Mouse (Mus musculus): Measurements from ENCODE around the gene Ncl.

The Ncl gene

DNA sequence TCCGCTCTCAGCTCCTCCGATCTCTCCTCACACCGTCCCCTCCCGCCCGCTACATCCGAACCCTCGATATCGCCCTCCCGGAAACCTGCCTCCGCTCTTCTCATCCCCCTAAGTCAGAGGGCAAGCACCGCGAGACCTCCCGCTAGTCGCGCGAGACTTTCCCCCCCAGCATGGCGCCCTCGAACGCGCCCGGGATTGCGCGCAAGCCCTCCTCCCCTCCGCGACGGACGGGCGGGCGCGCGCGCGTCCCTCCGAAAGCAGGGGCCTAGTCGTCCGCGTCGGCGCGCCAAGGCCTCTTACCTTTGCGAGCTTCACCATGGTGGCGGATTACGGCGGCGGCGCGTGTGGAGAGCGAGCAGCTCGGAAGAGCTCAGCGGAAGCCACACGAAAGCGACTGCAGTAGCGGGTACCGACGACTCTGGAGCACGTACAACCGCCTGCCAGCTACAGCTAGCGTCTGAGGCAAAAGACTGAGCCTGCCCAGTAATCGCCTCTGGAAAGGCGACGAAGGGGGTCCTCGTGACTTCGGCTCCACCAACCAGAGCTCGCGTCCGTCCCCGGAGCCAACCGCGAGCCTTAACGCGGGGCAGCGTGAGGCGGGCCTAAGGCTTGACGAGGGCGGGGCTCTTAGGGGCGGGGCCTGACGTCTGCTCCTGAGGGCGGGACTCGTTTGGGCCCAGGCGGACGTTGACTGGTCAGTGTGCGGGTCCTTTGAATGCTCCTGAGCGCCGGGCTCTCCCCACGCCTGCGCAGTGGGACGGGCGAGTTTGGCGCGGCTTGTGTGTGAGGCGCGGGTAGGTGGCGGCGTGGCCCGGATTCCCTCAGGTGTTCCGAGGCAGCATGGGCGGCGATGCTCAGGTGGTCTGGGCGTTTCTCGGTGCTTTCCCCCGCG lies at the start of gene Ncl:
TSS of gene Ncl (minus strand) at position 495 of the 892 bp plus-strand sequence.
- peak; percentile 98 to 99 for DNase-seq (ENCODE audit: low spot score in 2 of 2)

DNA sequence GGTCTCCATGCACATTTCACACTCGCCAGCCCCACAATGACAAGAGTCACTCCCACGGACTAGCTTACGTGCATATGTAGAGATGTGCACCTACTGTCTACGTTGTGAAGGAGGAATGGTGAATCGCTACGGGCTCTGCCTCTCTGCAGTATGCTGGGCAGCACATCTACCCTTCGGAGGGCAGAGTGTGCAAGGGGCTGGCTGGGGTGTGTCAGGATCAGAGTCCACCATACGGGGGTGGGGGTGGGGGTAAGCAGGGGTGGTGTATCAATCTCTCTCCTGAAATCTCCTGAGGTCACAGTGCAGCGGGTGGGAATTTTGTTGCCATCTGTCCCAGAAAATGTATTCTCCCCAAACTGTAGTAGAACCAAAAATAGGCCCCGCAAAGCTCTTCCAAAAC lies 49.3 kb upstream of the Ncl start:
- DNase-seq (ENCODE audit: low spot score in 2 of 2) = no peak

DNA sequence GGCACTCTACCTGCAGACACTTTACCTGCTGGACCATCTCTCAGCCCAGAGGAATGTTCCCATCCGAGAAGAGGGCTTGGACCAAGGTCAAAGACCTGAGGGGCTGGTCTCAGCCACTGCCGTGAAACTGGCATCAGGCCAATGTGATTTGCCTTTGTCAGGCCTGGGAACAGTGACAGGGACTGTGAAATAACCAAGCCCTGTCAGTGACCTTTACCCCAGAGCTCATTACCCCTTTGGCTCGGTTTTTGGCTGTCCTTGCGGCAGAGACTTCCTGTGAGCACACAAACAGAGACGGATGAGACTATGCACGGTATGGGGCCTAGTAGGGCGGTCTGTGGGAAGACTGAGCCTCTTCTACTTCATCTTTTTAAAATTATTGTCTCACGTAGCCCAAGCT lies 47.7 kb upstream of the Ncl start:
- DNase-seq (ENCODE audit: low spot score in 2 of 2) = peak; percentile 26 to 47

DNA sequence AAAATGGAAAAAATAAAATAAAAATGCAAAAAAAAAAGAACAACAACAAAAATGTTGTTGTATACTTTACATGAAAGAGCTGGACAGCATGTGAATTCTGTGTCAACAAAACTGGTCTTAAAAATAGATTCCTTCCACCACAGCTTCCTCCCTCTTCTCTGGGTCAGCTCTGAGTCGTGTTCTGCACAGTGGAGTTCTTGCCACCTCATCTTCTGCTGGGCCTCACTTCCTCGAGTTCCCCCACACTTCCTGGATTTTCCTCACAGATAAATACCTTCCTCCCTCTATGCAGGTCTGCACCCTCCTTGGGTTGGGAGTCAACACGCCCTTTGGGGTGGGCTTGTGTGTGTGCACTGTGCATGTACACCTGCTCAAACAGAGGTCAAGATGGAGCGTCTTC lies 47.1 kb upstream of the Ncl start:
- peak in 1 of 2 experiments; percentile 35 for DNase-seq (ENCODE audit: low spot score in 2 of 2)

DNA sequence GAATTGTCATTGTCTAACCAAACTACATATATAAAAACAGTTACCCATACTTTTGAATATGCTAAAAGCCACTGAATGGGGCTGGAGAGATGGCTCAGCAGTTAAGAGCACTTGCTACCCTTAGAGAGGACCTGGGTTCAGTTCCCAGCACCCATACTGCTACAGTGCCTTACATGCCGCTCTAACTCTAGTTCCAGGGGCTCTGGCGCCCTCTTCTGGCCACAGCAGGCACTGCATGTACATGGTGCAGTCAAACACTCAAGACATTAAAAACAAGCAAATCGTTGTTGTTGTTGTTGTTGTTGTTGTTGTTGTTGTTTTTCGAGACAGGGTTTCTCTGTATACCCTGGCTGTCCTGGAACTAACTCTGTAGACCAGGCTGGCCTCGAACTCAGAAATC lies 45.6 kb upstream of the Ncl start:
- DNase-seq (ENCODE audit: low spot score in 2 of 2) = no peak

DNA sequence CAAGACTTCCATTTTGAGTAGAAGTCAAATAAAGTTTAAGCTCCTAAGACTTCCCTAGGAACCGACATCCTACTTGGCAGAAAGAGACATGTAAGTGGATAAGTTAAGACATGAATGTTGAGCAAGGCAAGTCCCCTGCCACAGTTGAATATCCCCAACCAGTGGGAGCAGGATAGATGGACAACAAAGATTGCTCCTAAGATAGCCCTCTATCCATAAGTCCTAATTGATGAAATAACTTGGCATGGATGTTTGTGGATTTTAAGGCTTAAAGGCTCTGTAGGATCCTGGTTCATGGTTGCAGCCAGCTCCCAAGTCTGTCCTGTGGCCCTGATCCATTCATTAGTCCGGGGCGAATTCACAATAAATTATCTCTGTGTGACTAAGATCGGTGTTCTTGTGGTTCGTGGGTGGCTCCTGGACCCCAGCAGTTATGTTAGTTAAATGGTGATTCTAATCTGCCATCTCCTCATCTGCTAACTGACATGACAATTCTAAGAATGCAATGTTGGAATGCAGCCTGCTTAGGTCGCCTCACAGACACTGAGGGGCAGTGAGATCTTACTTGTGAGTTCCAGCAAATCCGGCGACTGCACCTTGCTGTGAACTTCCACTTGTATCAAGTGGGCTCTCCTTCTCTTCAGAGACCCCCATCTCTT lies 41.0 kb upstream of the Ncl start:
- DNase-seq (ENCODE audit: low spot score in 2 of 2) = no peak

DNA sequence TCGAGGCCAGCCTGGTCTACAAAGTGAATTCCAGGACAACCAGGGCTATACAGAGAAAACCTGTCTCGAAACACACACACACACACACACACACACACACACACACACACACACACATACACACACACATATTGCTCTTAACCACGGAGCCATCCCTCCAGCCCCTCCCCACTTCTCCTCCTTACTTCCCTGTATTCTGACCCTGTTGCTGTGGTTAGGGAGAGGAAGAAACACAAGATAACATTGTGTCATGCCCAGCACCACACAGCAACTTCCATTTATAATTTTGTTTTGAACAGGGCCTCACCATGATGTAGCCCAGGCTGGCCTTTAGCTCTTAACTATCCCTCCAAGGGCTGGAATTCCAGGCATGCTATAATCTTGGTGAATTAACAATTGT lies 40.1 kb upstream of the Ncl start:
- DNase-seq (ENCODE audit: low spot score in 2 of 2) = no peak

DNA sequence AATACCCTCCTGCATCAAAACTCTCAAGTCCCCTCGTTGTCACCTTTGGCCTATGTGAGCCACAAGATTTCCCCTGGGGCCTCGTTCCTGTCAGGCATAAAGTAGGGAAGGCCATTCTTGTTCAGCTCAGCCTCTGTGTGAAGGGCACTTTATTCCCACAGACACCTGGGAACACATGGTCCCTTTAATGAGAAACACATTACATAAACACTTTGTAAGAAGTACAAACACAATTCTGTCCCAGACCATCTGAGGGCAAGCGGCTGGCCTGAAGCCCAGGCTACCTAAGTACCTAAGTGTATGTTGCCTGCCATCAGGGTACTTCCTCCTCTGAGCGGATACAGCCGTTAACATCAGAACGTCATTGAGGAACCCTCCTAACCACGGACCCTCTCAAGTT lies 39.0 kb upstream of the Ncl start:
- no peak for DNase-seq (ENCODE audit: low spot score in 2 of 2)

DNA sequence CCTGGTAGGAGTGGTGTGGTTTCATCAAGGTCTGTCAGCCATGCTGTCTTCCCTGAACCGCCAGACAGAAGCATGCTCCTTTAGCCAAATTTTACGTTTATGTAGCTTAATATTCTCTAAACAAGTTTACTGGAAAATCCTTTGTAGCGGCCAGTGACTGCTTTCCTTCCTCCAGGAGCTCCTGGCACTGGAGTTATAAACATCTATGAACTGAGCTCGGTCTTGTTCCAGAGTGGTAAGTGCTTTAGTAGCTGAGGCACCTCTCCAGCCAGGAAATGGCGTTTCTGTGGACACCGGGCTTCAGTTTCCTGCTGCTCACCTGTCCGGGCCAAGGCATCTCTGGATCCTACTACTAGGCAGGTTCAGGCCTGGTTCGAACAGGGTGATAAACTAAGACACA lies 38.4 kb upstream of the Ncl start:
- DNase-seq (ENCODE audit: low spot score in 2 of 2) = no peak

DNA sequence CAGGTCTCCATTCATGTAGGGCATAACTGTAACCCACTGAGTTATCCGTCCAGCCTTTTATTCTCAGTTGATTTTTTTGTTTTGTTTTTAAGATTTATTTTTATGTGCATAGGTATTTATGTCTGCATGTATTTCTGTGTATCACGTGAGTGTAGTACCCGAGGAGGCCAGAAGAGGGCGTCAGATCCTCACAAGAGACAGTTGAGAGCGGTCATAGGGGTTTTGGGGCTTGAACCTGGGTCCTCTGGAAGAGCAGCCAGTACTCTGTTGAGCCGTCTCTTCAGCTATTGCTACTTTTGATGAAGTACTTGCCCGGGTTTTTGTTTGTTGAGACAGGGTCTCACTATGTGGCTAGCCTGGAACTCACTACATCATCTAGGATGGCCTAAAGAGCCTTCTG lies 36.7 kb upstream of the Ncl start:
- DNase-seq (ENCODE audit: low spot score in 2 of 2) = no peak

DNA sequence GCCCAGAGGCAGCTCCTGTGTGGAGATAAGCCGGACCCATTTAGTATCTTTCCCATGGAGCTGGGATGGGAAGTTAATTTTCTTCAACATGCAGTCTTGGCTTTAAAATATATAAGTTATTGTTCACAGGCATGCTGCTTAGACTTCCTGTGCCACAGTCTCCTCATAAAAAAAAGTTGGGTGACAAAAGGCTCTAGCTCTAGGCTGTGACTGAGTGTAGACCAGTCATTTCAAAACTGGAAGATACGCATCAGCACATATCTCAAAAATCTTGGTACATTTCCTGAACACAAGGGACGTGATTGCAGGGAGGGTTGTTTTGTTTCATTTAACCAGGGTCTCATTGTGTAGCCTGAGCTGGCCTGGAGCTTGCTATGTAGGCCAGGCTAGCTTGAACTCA lies 35.0 kb upstream of the Ncl start:
- DNase-seq (ENCODE audit: low spot score in 2 of 2) = no peak

DNA sequence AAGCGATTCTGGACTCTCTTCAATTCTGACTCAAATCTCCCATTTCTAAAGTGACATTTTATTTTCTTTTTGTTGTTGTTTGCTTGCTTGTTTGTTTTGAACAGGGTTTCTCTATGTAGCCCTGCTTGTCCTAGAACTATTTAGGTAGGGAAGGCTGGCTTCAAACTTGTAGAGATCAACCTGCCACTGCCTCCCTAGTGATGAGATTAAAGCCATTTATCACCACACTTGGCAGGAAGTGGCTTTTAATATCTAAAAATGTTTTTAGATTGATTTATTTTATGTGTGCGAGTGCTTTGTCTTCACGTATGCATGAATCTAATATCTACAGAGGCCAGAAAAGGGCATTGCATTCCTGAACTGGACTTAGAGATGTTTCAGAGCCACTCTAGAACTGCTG lies 34.0 kb upstream of the Ncl start:
- DNase-seq (ENCODE audit: low spot score in 2 of 2) = no peak

DNA sequence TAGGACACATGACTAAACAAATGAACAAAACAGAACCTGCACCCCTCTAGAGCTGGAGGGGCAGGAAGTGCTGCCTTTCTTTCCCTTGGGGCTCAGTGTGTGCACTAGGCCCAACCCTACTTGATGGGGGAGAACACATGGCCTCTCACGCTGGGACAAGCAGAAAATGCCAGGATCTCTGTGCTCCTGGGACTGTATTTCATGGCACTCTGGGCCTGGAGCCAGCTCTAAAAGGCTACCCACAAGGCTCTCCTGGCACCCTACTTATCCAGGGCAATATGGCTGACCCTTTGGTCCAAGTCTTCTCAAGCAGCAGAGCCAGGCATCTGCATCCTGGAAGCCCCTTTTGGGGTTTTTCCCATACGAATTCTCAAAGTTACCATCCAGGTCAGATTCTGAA lies 32.2 kb upstream of the Ncl start:
- no peak for DNase-seq (ENCODE audit: low spot score in 2 of 2)

DNA sequence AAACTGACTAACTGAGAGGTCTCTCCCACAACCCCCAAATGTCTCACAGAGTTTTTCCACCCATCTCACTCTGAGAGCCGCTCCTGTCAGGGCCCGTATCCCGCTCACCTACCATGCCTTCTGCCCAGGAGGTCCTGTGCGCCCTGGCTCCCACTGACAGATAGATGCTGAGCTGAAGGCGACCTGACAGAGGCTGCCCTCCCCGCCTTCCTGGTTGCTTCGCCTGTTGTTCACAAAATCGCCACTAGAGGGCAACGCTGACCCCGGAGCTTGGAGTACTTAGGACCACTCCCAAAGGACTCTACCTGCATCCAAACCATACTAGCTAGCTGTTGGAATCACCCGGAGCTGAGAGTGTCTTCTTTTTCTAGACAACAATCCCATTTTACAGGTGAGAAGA lies 30.0 kb upstream of the Ncl start:
- DNase-seq (ENCODE audit: low spot score in 2 of 2) = peak in 1 of 2 experiments; percentile 47

DNA sequence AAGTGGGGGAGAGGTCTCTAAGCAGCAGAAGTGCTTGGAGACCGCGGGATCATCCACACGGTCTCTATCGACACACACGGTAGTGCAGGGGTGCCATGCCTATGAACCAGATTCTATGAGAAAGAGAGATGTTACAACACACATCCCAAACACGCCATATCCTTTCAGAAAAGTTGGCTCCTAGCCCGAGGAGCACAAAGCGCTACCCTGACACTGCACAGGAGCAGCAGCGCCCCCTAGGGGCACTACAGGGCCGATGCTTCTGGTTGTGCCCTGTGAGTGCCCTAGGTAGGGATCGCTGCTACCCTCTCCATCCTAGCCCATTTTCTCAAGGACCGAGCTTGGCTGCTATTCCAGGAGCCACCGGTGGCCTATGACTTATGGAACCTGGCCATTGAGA lies 21.8 kb upstream of the Ncl start:
- peak; percentile 27 to 37 for DNase-seq (ENCODE audit: low spot score in 2 of 2)

DNA sequence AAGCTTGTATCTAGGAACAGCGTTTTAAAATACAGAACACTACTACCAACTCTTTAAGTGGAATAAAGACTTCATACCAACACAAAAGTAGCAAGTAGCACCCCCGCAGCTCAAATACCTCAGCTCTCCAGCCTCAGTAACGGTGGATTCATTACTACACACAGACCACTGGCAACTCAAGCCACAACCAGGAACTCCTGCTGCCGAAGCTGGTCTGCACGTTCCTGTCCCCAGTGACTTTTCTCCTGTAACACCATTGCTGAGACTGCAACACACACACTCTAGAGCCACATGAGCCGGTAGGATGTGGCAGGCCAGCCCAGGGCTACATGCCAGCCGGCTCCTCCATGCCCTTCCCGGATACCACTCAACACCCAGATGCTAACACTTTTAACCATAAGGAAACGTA lies 20.0 kb upstream of the Ncl start:
- peak in 1 of 2 experiments; percentile 24 for DNase-seq (ENCODE audit: low spot score in 2 of 2)

DNA sequence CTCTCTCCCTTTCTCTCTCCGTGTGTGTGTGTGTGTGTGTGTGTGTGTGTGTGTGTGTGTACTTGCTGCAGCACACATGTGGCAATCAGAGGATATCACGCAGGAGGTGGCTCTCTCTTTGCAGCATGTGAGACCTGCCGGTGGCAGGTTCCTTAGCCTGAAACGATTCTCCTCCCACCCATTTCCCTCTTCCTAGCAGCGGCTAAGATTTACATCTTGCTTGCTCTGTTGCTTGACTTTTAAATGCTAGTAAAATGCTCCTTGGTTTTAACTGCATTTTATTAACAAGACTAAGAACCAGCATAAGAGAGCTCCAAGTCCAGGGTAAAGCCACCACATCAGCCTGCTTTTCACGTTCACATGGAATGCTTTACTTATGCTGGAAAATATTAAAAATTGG lies 19.5 kb upstream of the Ncl start:
- DNase-seq (ENCODE audit: low spot score in 2 of 2) = no peak

DNA sequence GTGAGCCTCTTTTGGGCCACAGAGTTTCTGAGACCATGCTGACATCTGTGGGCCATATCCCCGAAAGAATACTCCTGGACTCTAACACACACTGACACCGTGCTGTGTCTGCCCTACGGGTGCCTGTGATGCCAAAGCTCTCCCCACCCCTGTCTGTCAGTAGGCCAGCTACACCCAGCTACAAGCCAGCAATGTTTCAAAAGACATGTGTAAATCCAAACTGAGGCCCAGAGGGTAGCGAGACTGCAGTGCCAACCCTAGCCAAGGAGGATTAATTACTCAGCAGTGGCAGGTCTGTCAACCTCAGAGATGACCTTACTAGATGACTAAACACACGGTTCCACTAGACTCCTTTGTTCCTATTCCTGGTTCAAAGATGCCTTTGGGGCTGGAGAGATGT lies 17.2 kb upstream of the Ncl start:
- no peak for DNase-seq (ENCODE audit: low spot score in 2 of 2)

DNA sequence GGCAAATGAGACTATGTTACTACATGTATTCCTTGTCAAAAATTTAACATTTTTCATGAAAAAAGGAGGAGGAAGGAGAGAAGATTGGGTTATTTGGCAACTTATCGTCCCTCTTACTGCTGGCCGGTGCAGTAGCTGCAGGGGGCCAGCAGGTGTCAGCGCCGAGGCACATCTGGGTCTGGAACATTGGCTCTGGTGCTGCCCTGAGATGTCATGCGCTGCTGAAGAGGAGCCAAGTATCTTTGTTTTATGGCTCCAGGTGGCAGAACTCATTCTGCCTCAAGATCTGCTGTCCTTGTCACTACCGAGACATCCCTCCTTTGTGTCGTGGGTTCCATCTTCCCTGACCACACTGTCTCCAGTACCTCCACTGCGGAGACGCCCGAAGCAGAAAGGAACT lies 12.8 kb upstream of the Ncl start:
- DNase-seq (ENCODE audit: low spot score in 2 of 2) = peak in 1 of 2 experiments; percentile 29

DNA sequence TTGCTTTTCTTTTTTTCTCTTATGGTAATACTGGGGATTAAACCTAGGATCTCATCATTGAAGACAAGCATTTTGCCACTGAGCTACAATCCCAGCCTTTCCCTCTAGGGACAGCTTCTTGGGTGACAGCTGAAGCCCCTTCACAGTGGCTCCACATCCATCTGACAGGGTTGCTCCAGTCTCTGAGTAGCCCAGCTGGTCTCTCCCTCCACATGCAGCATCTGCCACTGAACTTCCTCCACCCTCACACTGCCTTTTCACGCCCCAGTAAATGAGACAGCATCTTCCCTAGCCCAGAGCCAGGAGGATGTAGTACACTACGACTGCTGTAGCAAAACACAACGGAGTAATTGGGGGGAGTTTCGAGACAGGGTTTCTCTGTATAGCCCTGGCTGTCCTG lies 8.9 kb upstream of the Ncl start:
- no peak for DNase-seq (ENCODE audit: low spot score in 2 of 2)

DNA sequence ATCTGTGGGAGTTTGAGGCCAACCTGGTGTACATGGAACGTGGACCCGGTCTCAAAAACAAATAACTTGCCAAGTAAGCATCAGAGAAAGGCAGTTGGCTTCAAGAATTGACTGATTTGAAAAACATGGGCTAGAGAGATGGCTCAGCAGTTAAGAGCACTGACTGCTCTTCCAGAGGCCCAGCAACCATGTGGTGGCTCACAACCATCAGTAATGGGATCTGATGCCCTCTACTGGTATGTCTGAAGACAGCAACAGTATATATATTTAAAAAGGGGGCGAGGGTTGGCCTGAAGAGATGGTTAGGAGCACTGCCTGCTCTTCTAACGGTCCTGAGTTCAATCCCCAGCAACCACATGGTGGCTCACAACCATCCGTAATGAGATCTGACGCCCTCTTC lies 4.5 kb upstream of the Ncl start:
- no peak for DNase-seq (ENCODE audit: low spot score in 2 of 2)

DNA sequence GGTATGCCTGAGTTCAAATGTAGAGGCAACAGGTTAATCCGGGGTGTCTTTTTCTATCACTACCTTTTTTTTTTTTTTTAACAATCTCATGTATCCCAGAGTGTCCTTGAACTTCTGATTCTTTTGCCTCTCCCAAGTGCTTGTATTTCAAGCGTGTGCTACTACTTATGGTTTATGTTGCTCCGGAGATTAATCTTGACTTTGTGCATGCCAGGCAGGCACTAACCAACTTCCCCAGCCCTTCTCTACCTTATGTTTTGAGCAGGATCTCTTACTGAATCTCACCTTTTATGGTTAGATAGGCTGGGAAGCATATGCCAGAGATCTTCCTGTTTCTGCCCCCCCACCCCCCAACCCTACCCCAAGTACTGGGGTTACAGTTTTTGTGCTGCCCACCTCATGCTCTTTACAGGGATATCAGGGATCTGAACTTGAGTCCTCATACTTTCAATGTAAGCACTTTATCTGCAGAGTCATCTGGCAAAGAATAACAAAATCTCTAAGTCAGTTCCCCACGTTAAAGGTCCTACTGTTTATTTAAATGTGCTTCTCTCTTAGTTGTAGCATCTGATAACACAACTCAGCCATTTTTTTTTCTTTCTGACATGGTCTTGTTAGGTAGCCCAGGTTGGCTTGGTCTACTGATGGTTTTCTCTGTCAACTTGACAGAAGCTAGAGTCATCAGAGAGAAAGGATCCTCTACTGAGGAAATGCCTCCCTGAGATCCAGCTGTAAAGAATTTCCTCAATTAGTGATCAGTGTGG lies 2.8 kb upstream of the Ncl start:
- DNase-seq (ENCODE audit: low spot score in 2 of 2) = no peak

DNA sequence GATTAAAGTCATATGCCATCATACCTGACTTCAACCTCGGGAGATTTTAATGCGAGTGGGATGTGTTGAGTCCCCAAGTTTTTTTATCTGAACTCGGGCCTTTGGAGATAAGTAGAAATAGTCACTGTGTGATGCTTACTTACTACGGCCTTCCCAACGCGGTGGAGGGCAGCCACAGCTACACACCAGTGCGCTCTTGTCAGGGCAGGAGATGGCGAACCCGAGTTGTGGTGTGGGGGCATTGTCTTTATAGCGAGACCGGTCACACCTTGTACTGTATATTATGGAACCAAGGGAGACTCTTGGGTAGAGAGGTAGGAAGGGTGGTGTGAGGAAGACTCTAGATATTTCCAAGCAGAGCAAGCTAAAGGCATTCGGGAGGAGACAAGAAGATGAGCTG lies 1.2 kb upstream of the Ncl start:
- no peak for DNase-seq (ENCODE audit: low spot score in 2 of 2)
